Mouse (Mus musculus) testis, postnatal 14 days (tissue): ENCODE results near the gene Nuak1.

Experiments
- DNase-seq: peaks from one replicate; pipeline ENCODE4 v3.0.0; 2021; ENCODE audit warnings: low spot score

Nuak1 gene

GRCm38 (mm10) chr10:84382900-84383883 lies 57.2 kb downstream of the Nuak1 start:
- no peak for DNase-seq

- no peak for DNase-seq
Observed at GRCm38 (mm10) chr10:84381276-84381798, 59.1 kb downstream of the Nuak1 start.

GRCm38 (mm10) chr10:84379366-84379765 lies 61.0 kb downstream of the Nuak1 start:
- no peak for DNase-seq

GRCm38 (mm10) chr10:84377956-84378355 lies 62.4 kb downstream of the Nuak1 start:
- no peak for DNase-seq

- no peak for DNase-seq
Observed at GRCm38 (mm10) chr10:84376346-84376745, 64.1 kb downstream of the Nuak1 start.

- DNase-seq = no peak
Observed at GRCm38 (mm10) chr10:84374996-84375395, 65.4 kb downstream of the Nuak1 start.

GRCm38 (mm10) chr10:84373476-84373875 lies 66.9 kb downstream of the Nuak1 start:
- DNase-seq = no peak

GRCm38 (mm10) chr10:84372161-84373095 lies 68.0 kb downstream of the Nuak1 start:
- no peak for DNase-seq

- no peak for DNase-seq
Observed at GRCm38 (mm10) chr10:84371681-84372160, 68.7 kb downstream of the Nuak1 start.

GRCm38 (mm10) chr10:84371230-84371629 lies 69.2 kb downstream of the Nuak1 start:
- DNase-seq = no peak

- no peak for DNase-seq
Observed at GRCm38 (mm10) chr10:84369646-84370314, 70.6 kb downstream of the Nuak1 start.

- no peak for DNase-seq
Observed at GRCm38 (mm10) chr10:84368185-84368584, 72.2 kb downstream of the Nuak1 start.

- DNase-seq = no peak
Observed at GRCm38 (mm10) chr10:84365166-84365865, 75.1 kb downstream of the Nuak1 start.

GRCm38 (mm10) chr10:84363833-84364232 lies 76.6 kb downstream of the Nuak1 start:
- DNase-seq = no peak

- no peak for DNase-seq
Observed at GRCm38 (mm10) chr10:84360953-84361352, 79.4 kb downstream of the Nuak1 start.

- DNase-seq = no peak
Observed at GRCm38 (mm10) chr10:84360391-84360790, 80.0 kb downstream of the Nuak1 start.

- DNase-seq = no peak
Observed at GRCm38 (mm10) chr10:84358738-84359120, 81.7 kb downstream of the Nuak1 start.

- DNase-seq = no peak
Observed at GRCm38 (mm10) chr10:84357997-84358737, 82.2 kb downstream of the Nuak1 start.

- DNase-seq = no peak
Observed at GRCm38 (mm10) chr10:84357593-84357992, 82.8 kb downstream of the Nuak1 start.

- DNase-seq = no peak
Observed at GRCm38 (mm10) chr10:84354323-84354722, 86.1 kb downstream of the Nuak1 start.
